Mouse (Mus musculus) heart, embryonic 12.5 days (tissue): ENCODE data around the gene Dusp6. TPM values are rescaled to one million over a fixed set of nuclear protein-coding genes. Genes with fewer than 3 reads are reported as not detected.
A peak's percentile ranks its signal among the peaks of the same experiment; 100 is the strongest.

ENCODE experiments used
- ATAC-seq: fragments of 200-750 bp; cut with Nextera tagmentation; 2 replicates; pipeline ENCODE4 v1.8.0; 2017; ENCODE audit warnings: moderate TSS enrichment, moderate library complexity; ENCODE audit not compliant: insufficient number of reproducible peaks, low FRiP score
- H3K27ac ChIP-seq: fragments of 300-500 bp; sonication (generic); 2 replicates; pipeline ENCODE4 v1.5.1; 2016; ENCODE audit warnings: mild to moderate bottlenecking, moderate library complexity; ENCODE audit not compliant: poor library complexity, severe bottlenecking
- H3K27me3 ChIP-seq: fragments of 300-500 bp; sonication (generic); replicated peaks from 2 replicates; pipeline ENCODE4 v1.6.1; 2016; ENCODE audit warnings: mild to moderate bottlenecking, moderate library complexity
- H3K36me3 ChIP-seq: fragments of 300-500 bp; sonication (generic); 2 replicates; pipeline ENCODE4 v1.6.1; 2016; ENCODE audit warnings: mild to moderate bottlenecking, moderate library complexity
- H3K4me1 ChIP-seq: fragments of 300-500 bp; sonication (generic); replicated peaks from 2 replicates; pipeline ENCODE4 v1.6.1; 2016; ENCODE audit warnings: mild to moderate bottlenecking
- H3K4me2 ChIP-seq: fragments of 300-500 bp; sonication (generic); 2 replicates; pipeline ENCODE4 v1.6.1; 2016; ENCODE audit warnings: mild to moderate bottlenecking, moderate library complexity
- H3K4me3 ChIP-seq: fragments of 300-500 bp; sonication (generic); 2 replicates; pipeline ENCODE4 v1.5.1; 2016; ENCODE audit warnings: mild to moderate bottlenecking
- H3K9ac ChIP-seq: fragments of 300-500 bp; sonication (generic); 2 replicates; pipeline ENCODE4 v1.6.1; 2016; ENCODE audit warnings: mild to moderate bottlenecking, moderate library complexity
- H3K9me3 ChIP-seq: fragments of 300-500 bp; sonication (generic); replicated peaks from 2 replicates; pipeline ENCODE4 v1.6.1; 2016; ENCODE audit warnings: mild to moderate bottlenecking, moderate library complexity
- WGBS: fragments of 180-500 bp; shearing (Covaris S2); methylation state at CpG from one replicate; pipeline ENCODE4 v1.1.7; 2016; 5-methylcytosine and 5-hydroxymethylcytosine counted together
- polyA plus RNA-seq: library from polyadenylated mRNA; unstranded; fragments of >200 nt; fragmentation: Nextera tagmentation; extraction: Ambion mirVana; gene quantifications from 2 replicates; pipeline ENCODE4 v1.2.1, GENCODE M21; 2016

Gene Dusp6
- polyA plus RNA-seq, 1 experiment from 2014 or later: 52.6 TPM

DNA sequence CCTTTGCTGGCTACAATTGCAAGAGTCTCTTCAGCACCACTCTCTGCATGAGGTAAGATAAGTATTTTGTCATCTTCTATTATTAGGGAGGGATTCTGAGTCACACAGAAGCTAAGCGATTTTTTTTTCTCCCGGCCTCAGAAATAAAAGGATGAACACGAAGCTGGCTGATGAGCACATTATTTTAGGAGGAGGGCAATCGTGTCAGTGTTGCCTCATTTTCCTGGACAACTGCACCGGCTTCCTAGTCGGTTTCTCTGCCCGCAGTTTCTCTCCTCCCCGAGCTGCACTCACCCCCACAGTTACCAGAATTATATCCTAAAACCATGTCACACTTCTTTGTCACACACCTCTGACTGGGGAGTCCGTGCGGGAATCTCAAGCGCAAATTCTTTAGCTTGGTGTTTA, 12.2 kb upstream of the Dusp6 start:
- H3K4me2 ChIP-seq: peak overlapping the region; percentile 48
- H3K4me3 ChIP-seq: no peak overlapping the region
- no peak overlapping the region for H3K27ac ChIP-seq
- WGBS: 49% methylated on average over 11 of the region's 11 CpGs
- no peaks in the 10 kb centered on the region for H3K27me3 ChIP-seq
- no peaks in the 10 kb centered on the region for H3K36me3 ChIP-seq
- no peak for ATAC-seq
- H3K9ac ChIP-seq: no peak overlapping the region
- no peaks in the 10 kb centered on the region for H3K9me3 ChIP-seq
- peaks cover 12% of the 10 kb centered on the region for H3K4me1 ChIP-seq

DNA sequence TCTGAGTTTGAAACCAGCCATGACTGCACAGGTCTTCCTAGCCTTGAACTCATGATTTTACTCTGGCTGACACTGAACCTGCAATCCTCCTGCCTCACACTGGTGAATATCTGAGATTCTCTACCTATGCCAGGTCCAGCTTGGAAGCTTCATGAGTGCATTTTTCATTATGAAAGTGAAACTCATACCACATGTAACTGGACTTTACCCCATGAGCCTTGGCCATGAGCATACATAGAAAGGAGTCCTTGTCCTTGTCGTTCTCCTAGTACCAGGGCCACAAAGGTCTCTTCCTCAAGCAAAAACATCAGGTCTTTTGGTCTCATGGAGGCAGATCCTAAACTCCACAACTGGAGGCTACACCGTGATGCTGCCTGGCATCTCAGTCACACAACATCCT, 9.6 kb upstream of the Dusp6 start:
- ATAC-seq: no peak

GRCm38 (mm10) chr10:99255830-99256570, 7.0 kb upstream of the Dusp6 start:
- no peaks in the 10 kb centered on the region for H3K9me3 ChIP-seq
- no peak for ATAC-seq
- H3K9ac ChIP-seq: no peak overlapping the region
- no peaks in the 10 kb centered on the region for H3K27me3 ChIP-seq
- H3K4me3 ChIP-seq: no peak overlapping the region
- 72% methylated on average over 10 of the region's 10 CpGs for WGBS
- H3K4me1 ChIP-seq: peaks cover 6% of the 10 kb centered on the region
- H3K4me2 ChIP-seq: no peak overlapping the region
- no peak overlapping the region for H3K27ac ChIP-seq
- H3K36me3 ChIP-seq: no peaks in the 10 kb centered on the region

More for the DNA sequence above, 9.6 kb upstream of the Dusp6 start:
- H3K4me2 ChIP-seq: no peak overlapping the region
- H3K9me3 ChIP-seq: no peaks in the 10 kb centered on the region
- no peaks in the 10 kb centered on the region for H3K36me3 ChIP-seq
- 77% methylated on average over 2 of the region's 2 CpGs for WGBS
- H3K27me3 ChIP-seq: no peaks in the 10 kb centered on the region
- peaks cover 12% of the 10 kb centered on the region for H3K4me1 ChIP-seq
- no peak overlapping the region for H3K9ac ChIP-seq
- no peak overlapping the region for H3K27ac ChIP-seq
- H3K4me3 ChIP-seq: no peak overlapping the region

DNA sequence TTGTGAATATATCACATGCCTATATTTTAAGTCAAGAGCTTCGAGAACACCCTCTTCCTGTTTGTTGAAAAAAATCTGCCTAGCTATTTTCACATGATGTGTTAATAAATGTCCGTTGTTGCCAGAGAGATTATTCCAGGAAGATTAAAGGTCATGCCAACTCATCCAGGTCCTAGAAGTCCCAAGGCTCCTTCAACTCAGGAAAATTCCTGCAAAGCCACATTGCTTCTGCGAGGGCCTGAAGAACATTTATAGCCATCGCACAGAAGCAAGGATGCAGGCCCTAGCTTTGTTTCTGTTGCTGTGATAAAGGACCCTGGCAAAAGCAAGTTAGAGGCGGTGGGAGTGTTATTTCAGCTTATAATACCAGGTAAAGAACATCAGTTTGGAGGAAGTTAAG, 5.5 kb upstream of the Dusp6 start:
- Histone ChIP-seq H3K27ac (no peak overlapping the region), H3K4me3 (no peak overlapping the region), H3K9me3 (no peaks in the 10 kb centered on the region), H3K4me2 (no peak overlapping the region), H3K9ac (no peak overlapping the region), H3K27me3 (no peaks in the 10 kb centered on the region), H3K36me3 (no peaks in the 10 kb centered on the region), H3K4me1 (0 out of 2 replicates have a peak, but pooled peaks cover 2% of the 10 kb centered on the region)
- WGBS: 66% methylated on average over 5 of the region's 5 CpGs
- ATAC-seq: no peak

DNA sequence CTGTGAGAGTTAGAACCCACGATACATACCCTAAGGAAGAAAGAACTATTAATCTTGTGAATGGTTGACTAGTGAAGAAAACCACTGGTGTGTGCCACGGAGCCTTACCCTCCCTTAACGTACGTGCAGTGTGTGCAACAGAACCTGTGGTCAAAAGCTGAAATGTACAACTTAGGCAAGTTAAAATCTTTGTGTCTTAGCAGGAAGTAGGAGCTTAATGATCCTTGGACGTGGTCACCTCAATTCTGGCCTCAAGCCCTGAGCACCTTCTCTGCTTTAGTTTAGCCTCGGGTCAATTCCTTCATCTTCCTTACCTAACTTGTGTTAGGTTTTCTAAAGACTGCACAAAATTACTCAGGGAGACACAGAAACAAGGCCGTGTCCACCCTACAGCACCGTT, 3.2 kb upstream of the Dusp6 start:
- Histone ChIP-seq H3K27ac (no peak overlapping the region), H3K9ac (no peak overlapping the region), H3K36me3 (no peaks in the 10 kb centered on the region), H3K9me3 (no peaks in the 10 kb centered on the region), H3K4me2 (no peak overlapping the region), H3K27me3 (no peaks in the 10 kb centered on the region), H3K4me1 (0 out of 2 replicates have a peak, but pooled peaks cover 2% of the 10 kb centered on the region), H3K4me3 (no peak overlapping the region)
- no peak for ATAC-seq
- 81% methylated on average over 8 of the region's 8 CpGs for WGBS

- peaks cover 5% of the 10 kb centered on the region for H3K36me3 ChIP-seq
- H3K4me2 ChIP-seq: peak overlapping the region; percentile 85
- H3K9ac ChIP-seq: peak overlapping the region; percentile 76
- no peaks in the 10 kb centered on the region for H3K27me3 ChIP-seq
- H3K9me3 ChIP-seq: no peaks in the 10 kb centered on the region
- peak; percentile 21 for ATAC-seq
- under 1% methylated on average over 26 of the region's 30 CpGs for WGBS
- H3K4me1 ChIP-seq: peaks cover 8% of the 10 kb centered on the region
- peak overlapping the region; percentile 97 for H3K27ac ChIP-seq
- peak overlapping the region; percentile 92 for H3K4me3 ChIP-seq
These were observed 1.8 kb upstream of the Dusp6 start for GRCm38 (mm10) chr10:99261151-99261635.

DNA sequence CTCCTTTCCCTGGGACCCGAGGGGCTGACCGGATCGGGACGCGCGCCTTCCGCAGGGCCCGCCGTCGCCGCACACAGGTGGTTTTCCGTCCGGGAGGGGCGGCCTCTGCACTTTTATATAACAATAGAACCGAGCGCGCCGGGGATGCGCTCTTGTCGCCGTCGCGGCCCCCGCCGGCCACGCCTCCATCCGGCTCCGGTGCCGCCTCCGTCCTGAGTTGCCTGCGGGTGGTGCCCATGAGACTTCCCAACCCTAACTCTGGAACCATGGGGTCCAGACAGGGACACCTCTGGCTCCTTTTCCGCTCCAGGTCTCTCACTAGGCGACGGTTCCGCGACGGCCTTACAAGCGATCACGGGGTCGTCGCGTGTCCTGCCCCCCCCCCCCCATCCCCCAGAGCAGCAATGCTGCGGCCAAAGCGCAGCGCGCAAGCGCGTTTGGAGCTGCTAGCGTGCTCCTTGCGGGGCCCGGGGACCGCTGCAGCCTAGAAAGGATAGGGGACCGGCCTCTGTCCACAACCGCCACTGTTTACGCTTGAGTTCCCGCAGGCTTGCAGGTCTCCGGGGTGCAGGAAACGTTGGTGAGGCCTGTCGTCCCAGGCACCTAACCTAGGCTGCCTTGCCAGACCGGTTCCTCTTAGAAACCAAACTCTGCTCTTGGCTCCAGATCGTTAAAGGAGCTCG, 1.3 kb upstream of the Dusp6 start:
- WGBS: under 1% methylated on average over 54 of the region's 62 CpGs
- Histone ChIP-seq H3K4me1 (peaks cover 11% of the 10 kb centered on the region), H3K36me3 (peaks cover 8% of the 10 kb centered on the region)

GRCm38 (mm10) chr10:99262319-99262866, 638 bp upstream of the Dusp6 start:
- Histone ChIP-seq H3K9me3 (no peaks in the 10 kb centered on the region), H3K27me3 (no peaks in the 10 kb centered on the region), H3K27ac (peak overlapping the region; percentile 97), H3K4me3 (peak overlapping the region; percentile 92), H3K36me3 (peaks cover 11% of the 10 kb centered on the region), H3K4me1 (peaks cover 11% of the 10 kb centered on the region), H3K9ac (peak overlapping the region; percentile 76), H3K4me2 (peak overlapping the region; percentile 85)
- under 1% methylated on average over 20 of the region's 20 CpGs for WGBS
- ATAC-seq: no peak

More for the DNA sequence above, 1.3 kb upstream of the Dusp6 start:
- H3K4me2 ChIP-seq: peak overlapping the region; percentile 85
- H3K9me3 ChIP-seq: no peaks in the 10 kb centered on the region
- ATAC-seq: peak; percentile 73
- H3K4me3 ChIP-seq: peak overlapping the region; percentile 92
- peak overlapping the region; percentile 97 for H3K27ac ChIP-seq
- peak overlapping the region; percentile 76 for H3K9ac ChIP-seq
- H3K27me3 ChIP-seq: no peaks in the 10 kb centered on the region

DNA sequence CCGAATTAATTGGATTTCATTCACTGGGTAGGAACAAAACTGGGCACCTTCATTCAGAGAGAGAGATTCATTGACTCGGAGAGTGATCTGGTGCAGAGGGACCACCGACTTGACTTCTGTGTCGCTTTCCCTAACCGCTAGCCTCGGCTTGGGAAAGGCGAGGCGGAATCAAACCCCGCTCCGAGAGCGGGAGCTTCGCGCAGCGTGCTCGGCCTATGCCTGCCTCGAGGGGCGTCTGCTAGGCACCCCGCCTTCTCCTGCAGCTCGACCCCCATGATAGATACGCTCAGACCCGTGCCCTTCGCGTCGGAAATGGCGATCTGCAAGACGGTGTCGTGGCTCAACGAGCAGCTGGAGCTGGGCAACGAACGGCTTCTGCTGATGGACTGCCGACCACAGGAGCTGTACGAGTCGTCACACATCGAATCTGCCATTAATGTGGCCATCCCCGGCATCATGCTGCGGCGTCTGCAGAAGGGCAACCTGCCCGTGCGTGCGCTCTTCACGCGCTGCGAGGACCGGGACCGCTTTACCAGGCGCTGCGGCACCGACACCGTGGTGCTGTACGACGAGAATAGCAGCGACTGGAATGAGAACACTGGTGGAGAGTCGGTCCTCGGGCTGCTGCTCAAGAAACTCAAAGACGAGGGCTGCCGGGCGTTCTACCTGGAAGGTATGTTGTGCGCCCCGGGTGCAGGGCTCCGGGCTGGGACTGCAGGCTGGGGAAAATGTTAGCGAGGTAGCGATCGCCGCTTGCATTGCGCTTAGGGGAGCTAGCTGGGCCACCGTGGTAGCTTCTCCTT, 589 bp downstream of the Dusp6 start:
- peak; percentile 24 for ATAC-seq
- H3K27ac ChIP-seq: peak overlapping the region; percentile 97
- H3K27me3 ChIP-seq: no peaks in the 10 kb centered on the region
- H3K36me3 ChIP-seq: peaks cover 14% of the 10 kb centered on the region
- H3K4me2 ChIP-seq: peak overlapping the region; percentile 85
- WGBS: under 1% methylated on average over 66 of the region's 66 CpGs
- H3K9ac ChIP-seq: peak overlapping the region; percentile 93
- peaks cover 20% of the 10 kb centered on the region for H3K4me1 ChIP-seq
- peak overlapping the region; percentile 92 for H3K4me3 ChIP-seq
- H3K9me3 ChIP-seq: no peaks in the 10 kb centered on the region

GRCm38 (mm10) chr10:99264301-99265010, 1.4 kb downstream of the Dusp6 start:
- Histone ChIP-seq H3K4me3 (peak overlapping the region; percentile 92), H3K9ac (peak overlapping the region; percentile 93), H3K36me3 (peaks cover 14% of the 10 kb centered on the region), H3K27ac (peak overlapping the region; percentile 97), H3K4me2 (peak overlapping the region; percentile 85), H3K9me3 (no peaks in the 10 kb centered on the region), H3K4me1 (peaks cover 28% of the 10 kb centered on the region), H3K27me3 (no peaks in the 10 kb centered on the region)
- under 1% methylated on average over 26 of the region's 26 CpGs for WGBS
- no peak for ATAC-seq
